Mouse (Mus musculus) testis, postnatal 14 days (tissue): ENCODE results near the gene Zfp275.
A peak's percentile ranks its signal among the peaks of the same experiment; 100 is the strongest.
"Not testable (repeated sequence)": the region's sequence is repeated elsewhere in the genome, so short reads cannot be mapped to it uniquely, and the experiment has no call there.

Source experiments
- DNase-seq: peaks from one replicate; pipeline ENCODE4 v3.0.0; 2021; ENCODE audit warnings: low spot score

Zfp275 gene

GRCm38 (mm10) chrX:73342483-73342895 is at the start of gene Zfp275:
Gene Zfp275, plus strand, starts transcription at chrX:73342621.
- DNase-seq, result peak; percentile 76

- peak; percentile 55 for DNase-seq
These were observed 49.5 kb upstream of the Zfp275 start, which contains the start of the genes Xlr5a and Xlr5c for GRCm38 (mm10) chrX:73292876-73293275. Gene Xlr5a, minus strand, starts transcription at chrX:73292976. Gene Xlr5c, minus strand, starts transcription at chrX:73292976.

GRCm38 (mm10) chrX:73295745-73296144 is 46.7 kb upstream of the Zfp275 start:
- not testable (repeated sequence) for DNase-seq

GRCm38 (mm10) chrX:73312522-73312921 is 29.9 kb upstream of the Zfp275 start:
- DNase-seq, result no peak

- no peak for DNase-seq
These were observed 21.4 kb upstream of the Zfp275 start for GRCm38 (mm10) chrX:73321029-73321428.

GRCm38 (mm10) chrX:73327215-73327614 is 15.2 kb upstream of the Zfp275 start:
- no peak for DNase-seq

GRCm38 (mm10) chrX:73333548-73333947 is 8.9 kb upstream of the Zfp275 start:
- no peak for DNase-seq

GRCm38 (mm10) chrX:73336740-73337139 is 5.7 kb upstream of the Zfp275 start, which contains the start of gene Gm45015:
Gene Gm45015, minus strand, starts transcription at chrX:73336840.
- no peak for DNase-seq

- DNase-seq, result no peak
These were observed 948 bp upstream of the Zfp275 start for GRCm38 (mm10) chrX:73341473-73341872.

- DNase-seq, result no peak
These were observed 353 bp upstream of the Zfp275 start for GRCm38 (mm10) chrX:73342068-73342467.

- no peak for DNase-seq
These were observed 717 bp downstream of the Zfp275 start for GRCm38 (mm10) chrX:73342941-73343735.

- DNase-seq, result no peak
These were observed 1.4 kb downstream of the Zfp275 start for GRCm38 (mm10) chrX:73343802-73344201.

- no peak for DNase-seq
These were observed 1.9 kb downstream of the Zfp275 start for GRCm38 (mm10) chrX:73344346-73344745.

- no peak for DNase-seq
These were observed 13.7 kb downstream of the Zfp275 start for GRCm38 (mm10) chrX:73356163-73356562.

GRCm38 (mm10) chrX:73356719-73357118 is 14.3 kb downstream of the Zfp275 start:
- no peak for DNase-seq

- no peak for DNase-seq
These were observed 20.9 kb downstream of the Zfp275 start for GRCm38 (mm10) chrX:73363291-73363690.

- DNase-seq, result no peak
These were observed 42.0 kb downstream of the Zfp275 start for GRCm38 (mm10) chrX:73384419-73384818.

- no peak for DNase-seq
These were observed 42.5 kb downstream of the Zfp275 start for GRCm38 (mm10) chrX:73384924-73385323.

- DNase-seq, result no peak
These were observed 49.1 kb downstream of the Zfp275 start for GRCm38 (mm10) chrX:73391481-73391880.

GRCm38 (mm10) chrX:73396446-73396845 is 54.0 kb downstream of the Zfp275 start:
- DNase-seq, result no peak

- not testable (repeated sequence) for DNase-seq
These were observed 56.2 kb downstream of the Zfp275 start, which contains the start of gene Gm18336 for GRCm38 (mm10) chrX:73398636-73399035. Gene Gm18336, minus strand, starts transcription at chrX:73398736.

- DNase-seq, result peak; percentile 81
These were observed 58.5 kb downstream of the Zfp275 start for GRCm38 (mm10) chrX:73400951-73401350.

GRCm38 (mm10) chrX:73401616-73402015 is 59.2 kb downstream of the Zfp275 start:
- peak; percentile 72 for DNase-seq
